Mouse (Mus musculus): ENCODE measurements around the gene Gltpd2. TPM values are rescaled to one million over a fixed set of nuclear protein-coding genes. Genes with fewer than 3 reads are reported as not detected.

Gltpd2 gene
- polyA plus RNA-seq (2015; fragmentation: Illumina TruSeq; extraction: RNeasy Lipid Tissue Mini Kit (QIAGEN cat#74804); ENCODE audit: insufficient read depth, low replicate concordance), result not detected

GRCm38 (mm10) chr11:70518923-70519322 is at the start of gene Gltpd2:
Gene Gltpd2 (plus strand): TSS chr11:70519196.

GRCm38 (mm10) chr11:70504970-70505369 is 14.0 kb upstream of the Gltpd2 start, which contains the start of gene Tm4sf5:
Gene Tm4sf5 (plus strand): TSS chr11:70505244.

GRCm38 (mm10) chr11:70514288-70514687 is 4.7 kb upstream of the Gltpd2 start, which contains the start of gene Vmo1:
Gene Vmo1 (minus strand): TSS chr11:70514616.

GRCm38 (mm10) chr11:70525184-70525678 is 6.2 kb downstream of the Gltpd2 start, which contains the start of gene Psmb6:
Gene Psmb6 (plus strand): TSS chr11:70525367.

GRCm38 (mm10) chr11:70532839-70533238 is 13.8 kb downstream of the Gltpd2 start, which contains the start of gene Gm40193:
Gene Gm40193 (minus strand): TSS chr11:70532939.

GRCm38 (mm10) chr11:70539877-70540587 is 21.0 kb downstream of the Gltpd2 start, which contains the start of gene Pld2:
Gene Pld2 (plus strand): TSS chr11:70540064.

GRCm38 (mm10) chr11:70562287-70562994 is 43.4 kb downstream of the Gltpd2 start, which contains the start of gene Mink1:
Gene Mink1 (plus strand): TSS chr11:70562881.

Other genes starting within 250 kb of the Gltpd2 start
- gene Alox12e, start 196.6 kb upstream of the Gltpd2 start, polyA plus RNA-seq (2015; fragmentation: Illumina TruSeq; extraction: RNeasy Lipid Tissue Mini Kit (QIAGEN cat#74804); ENCODE audit: insufficient read depth, low replicate concordance), result not detected
- gene Alox15, start 167.2 kb upstream of the Gltpd2 start, polyA plus RNA-seq (2015; fragmentation: Illumina TruSeq; extraction: RNeasy Lipid Tissue Mini Kit (QIAGEN cat#74804); ENCODE audit: insufficient read depth, low replicate concordance), result 0.58 TPM
- 11.0 TPM for gene Pelp1, start 109.2 kb upstream of the Gltpd2 start, polyA plus RNA-seq (2015; fragmentation: Illumina TruSeq; extraction: RNeasy Lipid Tissue Mini Kit (QIAGEN cat#74804); ENCODE audit: insufficient read depth, low replicate concordance)
- 94.8 TPM for gene Arrb2, start 86.6 kb upstream of the Gltpd2 start, polyA plus RNA-seq (2015; fragmentation: Illumina TruSeq; extraction: RNeasy Lipid Tissue Mini Kit (QIAGEN cat#74804); ENCODE audit: insufficient read depth, low replicate concordance)
- gene Med11, start 67.3 kb upstream of the Gltpd2 start, polyA plus RNA-seq (2015; fragmentation: Illumina TruSeq; extraction: RNeasy Lipid Tissue Mini Kit (QIAGEN cat#74804); ENCODE audit: insufficient read depth, low replicate concordance), result 40.8 TPM
- 4.9 TPM for gene Zmynd15, start 59.8 kb upstream of the Gltpd2 start, polyA plus RNA-seq (2015; fragmentation: Illumina TruSeq; extraction: RNeasy Lipid Tissue Mini Kit (QIAGEN cat#74804); ENCODE audit: insufficient read depth, low replicate concordance)
- 36.3 TPM for gene Cxcl16, start 59.2 kb upstream of the Gltpd2 start, polyA plus RNA-seq (2015; fragmentation: Illumina TruSeq; extraction: RNeasy Lipid Tissue Mini Kit (QIAGEN cat#74804); ENCODE audit: insufficient read depth, low replicate concordance)
- 2.2 TPM for gene Tm4sf5, start 14.0 kb upstream of the Gltpd2 start, polyA plus RNA-seq (2015; fragmentation: Illumina TruSeq; extraction: RNeasy Lipid Tissue Mini Kit (QIAGEN cat#74804); ENCODE audit: insufficient read depth, low replicate concordance)
- gene Vmo1, start 4.6 kb upstream of the Gltpd2 start, polyA plus RNA-seq (2015; fragmentation: Illumina TruSeq; extraction: RNeasy Lipid Tissue Mini Kit (QIAGEN cat#74804); ENCODE audit: insufficient read depth, low replicate concordance), result not detected
- gene Psmb6, start 6.2 kb downstream of the Gltpd2 start, polyA plus RNA-seq (2015; fragmentation: Illumina TruSeq; extraction: RNeasy Lipid Tissue Mini Kit (QIAGEN cat#74804); ENCODE audit: insufficient read depth, low replicate concordance), result 92.2 TPM
- gene Gm40193, start 13.7 kb downstream of the Gltpd2 start, polyA plus RNA-seq (2015; fragmentation: Illumina TruSeq; extraction: RNeasy Lipid Tissue Mini Kit (QIAGEN cat#74804); ENCODE audit: insufficient read depth, low replicate concordance), result not detected
- 8.9 TPM for gene Pld2, start 20.9 kb downstream of the Gltpd2 start, polyA plus RNA-seq (2015; fragmentation: Illumina TruSeq; extraction: RNeasy Lipid Tissue Mini Kit (QIAGEN cat#74804); ENCODE audit: insufficient read depth, low replicate concordance)
- 52.0 TPM for gene Mink1, start 43.7 kb downstream of the Gltpd2 start, polyA plus RNA-seq (2015; fragmentation: Illumina TruSeq; extraction: RNeasy Lipid Tissue Mini Kit (QIAGEN cat#74804); ENCODE audit: insufficient read depth, low replicate concordance)
- gene 4930544D05Rik, start 96.7 kb downstream of the Gltpd2 start, polyA plus RNA-seq (2015; fragmentation: Illumina TruSeq; extraction: RNeasy Lipid Tissue Mini Kit (QIAGEN cat#74804); ENCODE audit: insufficient read depth, low replicate concordance), result not detected
- 0.47 TPM for gene Chrne, start 100.0 kb downstream of the Gltpd2 start, polyA plus RNA-seq (2015; fragmentation: Illumina TruSeq; extraction: RNeasy Lipid Tissue Mini Kit (QIAGEN cat#74804); ENCODE audit: insufficient read depth, low replicate concordance)
- gene Gp1ba, start 119.9 kb downstream of the Gltpd2 start, polyA plus RNA-seq (2015; fragmentation: Illumina TruSeq; extraction: RNeasy Lipid Tissue Mini Kit (QIAGEN cat#74804); ENCODE audit: insufficient read depth, low replicate concordance), result 3.7 TPM
- gene Rnf167, start 128.0 kb downstream of the Gltpd2 start, polyA plus RNA-seq (2015; fragmentation: Illumina TruSeq; extraction: RNeasy Lipid Tissue Mini Kit (QIAGEN cat#74804); ENCODE audit: insufficient read depth, low replicate concordance), result 203 TPM
- gene Slc25a11, start 128.3 kb downstream of the Gltpd2 start, polyA plus RNA-seq (2015; fragmentation: Illumina TruSeq; extraction: RNeasy Lipid Tissue Mini Kit (QIAGEN cat#74804); ENCODE audit: insufficient read depth, low replicate concordance), result 93.8 TPM
- gene Pfn1, start 135.4 kb downstream of the Gltpd2 start, polyA plus RNA-seq (2015; fragmentation: Illumina TruSeq; extraction: RNeasy Lipid Tissue Mini Kit (QIAGEN cat#74804); ENCODE audit: insufficient read depth, low replicate concordance), result 1,849 TPM
- gene Eno3, start 138.0 kb downstream of the Gltpd2 start, polyA plus RNA-seq (2015; fragmentation: Illumina TruSeq; extraction: RNeasy Lipid Tissue Mini Kit (QIAGEN cat#74804); ENCODE audit: insufficient read depth, low replicate concordance), result 22.1 TPM
- 38.6 TPM for gene Spag7, start 150.2 kb downstream of the Gltpd2 start, polyA plus RNA-seq (2015; fragmentation: Illumina TruSeq; extraction: RNeasy Lipid Tissue Mini Kit (QIAGEN cat#74804); ENCODE audit: insufficient read depth, low replicate concordance)
- gene Camta2, start 168.9 kb downstream of the Gltpd2 start, polyA plus RNA-seq (2015; fragmentation: Illumina TruSeq; extraction: RNeasy Lipid Tissue Mini Kit (QIAGEN cat#74804); ENCODE audit: insufficient read depth, low replicate concordance), result 19.7 TPM
- 1.0 TPM for gene Inca1, start 181.0 kb downstream of the Gltpd2 start, polyA plus RNA-seq (2015; fragmentation: Illumina TruSeq; extraction: RNeasy Lipid Tissue Mini Kit (QIAGEN cat#74804); ENCODE audit: insufficient read depth, low replicate concordance)
- gene Kif1c, start 181.4 kb downstream of the Gltpd2 start, polyA plus RNA-seq (2015; fragmentation: Illumina TruSeq; extraction: RNeasy Lipid Tissue Mini Kit (QIAGEN cat#74804); ENCODE audit: insufficient read depth, low replicate concordance), result 17.2 TPM
- 9.9 TPM for gene Zfp3, start 245.0 kb downstream of the Gltpd2 start, polyA plus RNA-seq (2015; fragmentation: Illumina TruSeq; extraction: RNeasy Lipid Tissue Mini Kit (QIAGEN cat#74804); ENCODE audit: insufficient read depth, low replicate concordance)